Mouse (Mus musculus) kidney, postnatal 4 days (tissue): ENCODE measurements at regions not wholly inside any gene's neighbourhood (a gene's known extent, or its start where the extent isn't known, plus 50 kb on each side); places are given as distances from the start of the nearest gene placed in this dataset.

Experiments
- DNase-seq, 2 experiments: peaks; one replicate each; pipeline ENCODE4 v3.0.0; 2021; ENCODE audit warnings: mixed read lengths in 2 of 2

GRCm38 (mm10) chr13:90292124-90292523 is 202.7 kb upstream of the Xrcc4 start:
- DNase-seq = no peak

GRCm38 (mm10) chr13:90280976-90281375 is 191.6 kb upstream of the Xrcc4 start:
- no peak for DNase-seq

- DNase-seq = no peak
Observed at GRCm38 (mm10) chr13:90279786-90280382, 190.5 kb upstream of the Xrcc4 start.

DNA sequence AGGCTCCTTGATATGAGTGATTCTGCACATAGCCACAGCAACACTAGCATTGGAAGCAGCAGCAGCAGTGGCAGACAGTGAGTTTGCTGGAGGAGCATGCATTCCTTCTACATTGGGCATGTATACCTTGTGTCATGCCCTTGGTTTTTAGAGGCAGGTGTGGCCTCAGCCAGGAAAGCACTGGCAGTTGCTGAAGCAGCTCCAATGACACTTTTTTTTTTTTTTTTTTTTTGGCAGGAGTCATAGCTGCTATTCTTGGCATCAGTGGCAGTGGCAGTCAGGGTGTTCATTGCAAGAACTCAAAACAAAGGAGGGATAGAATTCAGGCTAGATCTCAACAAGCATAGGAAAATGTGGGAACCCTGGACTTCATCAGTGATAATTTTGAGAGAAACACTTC is 189.9 kb upstream of the Xrcc4 start:
- DNase-seq = no peak

DNA sequence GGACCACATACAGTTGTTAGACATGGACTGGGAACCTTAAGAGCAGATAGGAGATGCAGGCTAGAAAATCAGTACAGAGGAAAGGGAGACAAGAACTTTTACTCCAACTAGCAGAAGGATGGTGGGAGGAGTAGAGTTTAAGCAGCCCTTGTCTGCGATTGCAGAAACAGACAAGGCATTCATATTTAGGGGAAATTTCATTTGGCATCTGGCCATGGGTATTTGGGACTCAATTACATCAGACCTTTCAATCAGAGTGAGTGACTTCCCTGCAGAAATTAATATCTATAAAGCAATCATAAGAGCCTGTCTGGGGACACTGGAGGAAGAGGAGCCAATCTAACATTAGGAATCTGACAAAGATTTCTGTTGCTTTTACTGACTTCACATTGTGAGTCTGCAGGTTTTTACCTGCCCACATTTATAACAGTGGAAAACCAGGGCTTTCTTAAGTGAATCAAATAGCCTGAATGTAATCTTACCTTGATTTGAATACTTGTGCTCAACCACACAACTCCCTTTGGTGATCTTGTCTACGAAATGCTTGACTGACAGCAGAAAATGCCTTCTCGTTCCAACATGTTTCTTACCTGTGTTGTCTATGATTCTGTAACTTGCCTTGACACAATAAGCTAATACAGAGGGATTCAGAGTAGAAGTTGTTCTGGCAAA is 169.8 kb upstream of the Xrcc4 start:
- DNase-seq = no peak

DNA sequence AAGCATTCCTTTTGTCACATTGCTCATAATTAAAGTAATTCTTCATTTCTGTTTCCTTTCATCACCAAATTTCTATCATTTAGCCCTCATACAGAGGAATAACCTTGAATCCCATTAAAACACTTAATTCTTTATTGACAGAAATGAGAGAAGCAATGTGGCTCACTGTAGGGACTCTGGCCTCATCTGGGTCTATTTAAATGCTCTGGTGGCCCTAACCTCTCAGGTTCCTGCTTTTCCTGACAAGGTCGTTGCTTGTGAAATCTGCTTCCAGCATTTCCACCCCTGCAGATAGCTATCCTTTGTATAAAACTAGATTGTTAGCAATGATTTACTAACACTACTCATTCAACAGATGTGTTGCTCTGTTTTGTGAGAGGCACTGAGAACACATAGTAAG is 163.6 kb upstream of the Xrcc4 start:
- DNase-seq = no peak

DNA sequence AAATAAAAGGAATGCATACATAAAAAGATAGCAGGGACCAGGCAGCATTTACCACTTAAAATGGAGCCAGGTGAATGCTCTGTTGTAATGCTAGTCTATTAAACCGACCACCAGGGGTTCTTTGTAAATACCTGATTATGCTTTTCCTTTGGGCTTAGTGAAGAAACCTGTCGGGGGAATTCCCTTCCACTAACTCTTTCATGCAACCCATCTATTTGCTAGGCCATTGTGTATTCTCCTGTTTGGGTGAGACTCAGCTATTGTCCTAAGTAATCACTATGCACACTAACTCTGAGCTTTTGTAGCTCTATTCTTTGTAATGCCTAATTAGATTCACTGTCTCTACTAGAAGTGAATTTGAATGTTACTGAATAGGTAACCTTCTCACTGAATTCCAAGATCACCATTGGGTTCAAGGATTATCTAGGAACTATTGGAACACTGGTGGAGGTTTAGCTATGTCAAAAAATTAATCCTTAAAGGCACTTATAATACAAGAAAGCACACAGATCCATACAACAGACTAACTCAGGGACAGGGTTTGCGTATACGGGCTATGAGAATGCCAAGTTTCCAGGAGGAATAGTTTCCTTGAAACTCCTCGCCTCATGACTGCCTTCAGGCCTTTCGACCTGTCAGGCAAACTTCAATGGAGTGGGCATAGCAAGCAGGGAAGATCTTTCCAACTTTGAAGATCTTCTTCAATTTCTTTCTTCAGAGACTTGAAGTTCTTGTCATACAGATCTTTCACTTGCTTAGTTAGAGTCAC is 156.8 kb upstream of the Xrcc4 start:
- DNase-seq = no peak

DNA sequence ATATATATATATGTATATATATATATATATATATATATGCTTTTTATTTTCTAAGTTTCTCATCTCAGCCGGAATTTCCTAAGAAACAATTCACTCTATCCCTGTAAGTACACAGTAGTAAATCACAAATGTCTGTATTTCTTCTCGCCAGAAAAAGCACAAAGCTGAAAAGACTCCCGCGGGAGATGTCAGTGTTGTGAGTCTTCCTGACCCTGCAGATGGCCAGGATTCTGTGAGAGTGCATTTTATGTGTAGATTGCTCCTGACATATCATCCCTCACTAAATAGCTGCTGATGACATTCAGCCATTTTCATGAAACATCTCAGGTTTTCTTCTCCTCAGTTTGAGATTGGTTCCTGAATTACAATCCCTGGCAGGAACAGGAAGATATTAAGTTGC is 148.9 kb upstream of the Xrcc4 start:
- DNase-seq = peak; percentile 2 to 12

DNA sequence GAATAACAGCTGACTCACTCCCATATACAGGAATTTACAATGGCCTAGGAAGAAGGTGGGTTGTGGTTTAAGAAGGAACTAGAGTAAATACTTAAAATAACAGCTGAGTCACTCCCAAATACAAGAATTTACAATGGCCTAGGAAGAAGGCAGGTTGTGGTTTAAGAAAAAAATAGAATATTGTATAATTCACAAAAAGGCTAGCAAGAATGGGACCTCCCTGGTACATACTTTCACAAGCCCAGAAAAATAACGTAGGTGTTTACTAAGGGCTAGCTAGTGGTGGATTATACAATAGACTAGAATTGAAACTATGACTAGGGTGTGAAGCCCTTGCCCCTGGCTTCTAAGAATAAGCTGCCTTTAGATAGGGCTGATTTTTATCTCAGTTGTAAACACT is 144.6 kb upstream of the Xrcc4 start:
- DNase-seq = no peak

GRCm38 (mm10) chr13:90233561-90233960 is 144.2 kb upstream of the Xrcc4 start:
- DNase-seq = no peak

DNA sequence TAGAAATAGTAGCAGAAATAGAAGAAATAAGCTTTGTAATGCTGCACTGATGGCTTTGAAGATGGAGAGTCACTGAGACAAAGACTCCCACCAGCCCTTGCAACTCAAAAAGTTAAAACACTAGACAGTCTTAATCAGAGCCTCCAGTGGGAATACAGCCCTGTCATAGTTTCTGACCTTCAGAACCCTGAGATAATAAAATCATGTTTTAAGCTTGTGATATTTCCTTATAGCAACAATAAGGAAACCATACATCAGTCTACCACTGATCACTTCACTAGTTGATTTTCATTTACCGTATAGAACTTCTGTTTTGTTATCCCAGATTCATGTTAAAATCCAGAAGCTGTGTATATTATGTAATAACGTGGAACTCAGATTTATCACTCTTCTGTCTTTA is 139.7 kb upstream of the Xrcc4 start:
- no peak for DNase-seq

DNA sequence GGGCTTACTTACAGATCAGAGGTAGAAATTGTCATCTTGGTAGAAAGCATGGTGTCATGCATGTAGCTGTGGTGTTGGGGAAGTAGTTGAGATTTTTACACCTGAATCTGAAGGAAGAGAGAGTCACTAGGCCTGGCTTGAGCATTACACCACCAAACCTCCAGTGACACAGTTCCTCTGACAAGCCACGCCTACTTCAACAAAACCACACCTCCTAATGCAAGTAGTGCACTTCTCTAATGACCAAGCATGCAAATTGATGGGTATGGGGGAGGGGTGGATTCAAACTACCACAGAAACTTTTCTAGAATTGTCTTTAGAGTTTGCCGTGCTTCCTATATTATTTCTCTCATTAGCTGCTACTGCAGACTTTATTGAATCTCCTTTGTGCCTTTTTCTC is 136.8 kb upstream of the Xrcc4 start:
- DNase-seq = no peak

DNA sequence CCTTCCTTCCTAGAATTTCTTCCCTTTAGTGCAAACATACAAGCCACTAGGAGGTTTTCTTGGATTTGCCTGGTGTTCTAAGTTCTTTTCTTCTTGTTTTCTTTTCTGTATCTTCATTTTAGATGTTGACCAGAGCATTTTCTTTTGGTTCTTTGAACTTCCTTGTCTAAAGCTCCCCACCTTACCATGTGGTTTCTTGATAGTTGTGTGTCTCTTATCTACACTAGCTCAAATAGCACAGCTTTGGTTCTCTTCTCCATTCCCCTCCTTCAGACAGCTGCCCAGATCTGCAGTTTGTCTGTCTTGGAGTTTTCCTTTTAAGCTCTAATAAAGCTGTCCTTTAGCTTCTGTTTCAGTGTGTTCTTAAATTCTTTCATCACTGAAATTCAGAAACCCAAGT is 123.0 kb upstream of the Xrcc4 start:
- DNase-seq = no peak

GRCm38 (mm10) chr13:90207875-90208274 is 118.5 kb upstream of the Xrcc4 start:
- no peak for DNase-seq
